In genomic region chr16:88252676-88253075, GRCm38 (mm10) we compare ENCODE assay signal across 32 mouse cellular contexts. TPM values are rescaled to one million over a fixed set of nuclear protein-coding genes. Genes with fewer than 3 reads are reported as not detected.
DNase-seq lines count a peak whose midpoint lies in the region; ATAC-seq and TF ChIP-seq lines count a peak whose summit lies in the region.
"Had no signal": no experiment of that assay in that cellular context is flagged by ENCODE, and none has a peak within 500 bp of the region (broad histone marks: within the 10 kb centered on the region; RNA-seq: fewer than 3 reads in every experiment).

No protein-coding gene starts in this region.

- no peak for TF ChIP-seq EP300 in liver, postnatal 0 days (IDR thresholded peaks at IDR 0.05; ENCODE audit: low read depth)

- WGBS in liver, postnatal 0 days (ENCODE audit: insufficient replicate concordance), result 59% methylated on average over 2 of the region's 2 CpGs
- WGBS in liver, embryonic 11.5 days, result 76% methylated on average over 2 of the region's 2 CpGs

- H3K36me3 ChIP-seq in liver, postnatal 0 days (replicated peaks; ENCODE audit: insufficient read depth, low read length), result no peaks in the 10 kb centered on the region
- H3K36me3 ChIP-seq in liver, embryonic 11.5 days (ENCODE audit: control insufficient read depth, insufficient read depth, low read length), result no peaks in the 10 kb centered on the region
- H3K36me3 ChIP-seq: embryonic facial prominence, embryonic 12.5 days; G1E; heart, embryonic 12.5 days; hindbrain, embryonic 13.5 days; limb, embryonic 12.5 days; midbrain, embryonic 10.5 days; midbrain, embryonic 15.5 days; stomach, embryonic 15.5 days had no signal

- no peaks in the 10 kb centered on the region for H3K9me3 ChIP-seq in liver, postnatal 0 days (ENCODE audit: low read length)
- H3K9me3 ChIP-seq in liver, embryonic 11.5 days (ENCODE audit: control insufficient read depth, low read length), result no peaks in the 10 kb centered on the region
- H3K9me3 ChIP-seq: embryonic facial prominence, embryonic 12.5 days; heart, embryonic 12.5 days; hindbrain, embryonic 13.5 days; limb, embryonic 12.5 days; midbrain, embryonic 10.5 days; midbrain, embryonic 15.5 days; stomach, embryonic 15.5 days had no signal

- no peaks in the 10 kb centered on the region for H3K4me1 ChIP-seq in liver, postnatal 0 days (ENCODE audit: insufficient read depth)
- H3K4me1 ChIP-seq in liver, embryonic 11.5 days (replicated peaks; ENCODE audit: control insufficient read depth, insufficient read depth, low read length), result no peaks in the 10 kb centered on the region
- H3K4me1 ChIP-seq: embryonic facial prominence, embryonic 12.5 days; heart, embryonic 12.5 days; hindbrain, embryonic 13.5 days; limb, embryonic 12.5 days; stomach, embryonic 15.5 days had no signal

- no peak for TF ChIP-seq CTCF in liver, postnatal 0 days (IDR thresholded peaks at IDR 0.05; ENCODE audit: low read depth)

- H3K27ac ChIP-seq in liver, postnatal 0 days (ENCODE audit: low read depth), result no peak overlapping the region
- H3K27ac ChIP-seq in liver, embryonic 11.5 days (ENCODE audit: low read depth, low read length), result no peak overlapping the region
- H3K27ac ChIP-seq: embryonic facial prominence, embryonic 12.5 days; gastrocnemius, adult 2 months; heart, adult 2 months; hindbrain, embryonic 13.5 days; limb, embryonic 12.5 days; liver, embryonic 14.5 days; midbrain, embryonic 10.5 days; midbrain, embryonic 15.5 days; stomach, embryonic 15.5 days had no signal

- H3K4me3 ChIP-seq in liver, postnatal 0 days (ENCODE audit: low read depth, low read length), result no peak overlapping the region
- H3K4me3 ChIP-seq in liver, embryonic 11.5 days (ENCODE audit: low read depth, low read length), result no peak overlapping the region
- H3K4me3 ChIP-seq: embryonic facial prominence, embryonic 12.5 days; gastrocnemius, adult 2 months; heart, adult 2 months; heart, embryonic 12.5 days; hindbrain, embryonic 13.5 days; limb, embryonic 12.5 days; midbrain, embryonic 10.5 days; midbrain, embryonic 15.5 days; stomach, embryonic 15.5 days had no signal

- ATAC-seq in liver, postnatal 0 days, result peak; percentile 54; the same call in 1 of the 2 replicates
- no peak for ATAC-seq in liver, embryonic 11.5 days (replicated peaks; ENCODE audit: low FRiP score)
- no peak for ATAC-seq in monocyte, adult 5-6 weeks (replicated peaks; ENCODE audit: insufficient number of reproducible peaks, low FRiP score, low TSS enrichment, poor library complexity, severe bottlenecking)
- ATAC-seq: forebrain, embryonic 16.5 days; intestine, embryonic 16.5 days; midbrain, embryonic 15.5 days had no signal

- no peak overlapping the region for H3K9ac ChIP-seq in liver, postnatal 0 days (replicated peaks)
- H3K9ac ChIP-seq in liver, embryonic 11.5 days (ENCODE audit: low read depth, low read length), result no peak overlapping the region
- H3K9ac ChIP-seq: embryonic facial prominence, embryonic 12.5 days; heart, embryonic 12.5 days; hindbrain, embryonic 13.5 days; limb, embryonic 12.5 days; liver, embryonic 14.5 days; lung, embryonic 14.5 days; midbrain, embryonic 15.5 days; stomach, embryonic 15.5 days had no signal

- H3K27me3 ChIP-seq in liver, postnatal 0 days (ENCODE audit: insufficient read depth, low read length), result no peaks in the 10 kb centered on the region
- no peaks in the 10 kb centered on the region for H3K27me3 ChIP-seq in liver, embryonic 11.5 days (replicated peaks; ENCODE audit: control insufficient read depth, insufficient read depth, low read length)
- H3K27me3 ChIP-seq: embryonic facial prominence, embryonic 12.5 days; heart, embryonic 12.5 days; hindbrain, embryonic 13.5 days; limb, embryonic 12.5 days; midbrain, embryonic 15.5 days; stomach, embryonic 15.5 days had no signal

- peak; percentile 4 for DNase-seq in adrenal gland, postnatal 14 days
- no peak for DNase-seq in adrenal gland, adult (ENCODE audit: inconsistent age in 2 of 2, low spot score in 1 of 2)
- peak; percentile 38 for DNase-seq in liver, postnatal 0 days
- DNase-seq in liver, embryonic 11.5 days (ENCODE audit: low spot score), result no peak
- peak; percentile 31 for DNase-seq in urinary bladder, postnatal 25 days (ENCODE audit: low spot score)
- DNase-seq in urinary bladder, postnatal 10 days (ENCODE audit: low spot score), result no peak
- DNase-seq: cerebellum, adult 8-10 months; cerebellum, postnatal 36 days; gastrocnemius, adult 2 months; gastrocnemius, postnatal 36 days; heart, adult 2 months; heart, postnatal 4 days; kidney, postnatal 14 days; layer of hippocampus, adult 9-11 months; lung, embryonic 14.5 days; lung, postnatal 14 days; right cerebral cortex, postnatal 25 days had no signal

- H3K4me2 ChIP-seq in liver, postnatal 0 days (ENCODE audit: low read depth, low read length), result no peak overlapping the region
- no peak overlapping the region for H3K4me2 ChIP-seq in liver, embryonic 11.5 days
- H3K4me2 ChIP-seq: embryonic facial prominence, embryonic 12.5 days; heart, embryonic 12.5 days; hindbrain, embryonic 13.5 days; limb, embryonic 12.5 days; lung, embryonic 14.5 days; midbrain, embryonic 15.5 days; stomach, embryonic 15.5 days had no signal

RNA-seq across cellular contexts. Expression of gene Grik1, which starts 37.4 kb away (rescaled TPM):
- not detected in 2 replicates for total RNA-seq in adrenal gland, postnatal 14 days (2021)
- not detected in 2 replicates for polyA plus RNA-seq in liver, postnatal 0 days (2015; fragmentation: Nextera tagmentation; extraction: Ambion mirVana)
- 0.33 and 0.35 TPM in 2 replicates for polyA plus RNA-seq in liver, embryonic 11.5 days (2014; fragmentation: Nextera tagmentation; extraction: Ambion mirVana)
- total RNA-seq in monocyte, adult 5-6 weeks (2017), result not detected in 3 replicates
- total RNA-seq: adrenal gland, postnatal 36 days; gastrocnemius, adult 2 months; gastrocnemius, postnatal 36 days; heart, adult 2 months; megakaryocyte progenitor cell, adult 5-6 weeks; neutrophil, adult 5-6 weeks had no signal
- polyA plus RNA-seq: G1E; heart, adult 2 months had no signal

Comparison
In these comparisons a context has a peak if more than half of its experiments do, and no peak if none do; other contexts are left out.
1. DNase-seq: peak in adrenal gland, postnatal 14 days (single experiment), liver, postnatal 0 days (single experiment) and urinary bladder, postnatal 25 days (single experiment); none in adrenal gland, adult (0 of 2), liver, embryonic 11.5 days (single experiment) and urinary bladder, postnatal 10 days (single experiment).